Mouse (Mus musculus): ENCODE measurements around the gene Kcnab1.

DNA sequence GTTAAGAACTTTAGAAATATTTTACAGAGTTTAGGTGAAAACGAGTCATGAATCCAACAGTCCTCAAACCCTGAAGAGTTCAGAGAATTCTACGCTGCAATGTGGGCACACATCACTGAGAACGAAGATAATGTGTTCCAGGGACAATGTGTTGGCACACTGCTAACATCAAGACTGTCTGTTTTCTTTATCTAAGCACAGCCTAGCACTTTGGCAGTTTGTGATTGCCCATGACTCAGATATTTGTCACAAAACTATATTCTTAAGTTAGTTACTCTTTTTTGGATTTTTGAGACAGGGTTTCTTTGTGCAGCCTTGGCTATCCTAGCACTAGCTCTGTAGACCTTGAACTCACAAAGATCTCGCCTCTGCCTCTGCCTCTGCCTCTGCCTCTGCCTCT lies 151.3 kb downstream of the Kcnab1 start:
- TF ChIP-seq CTCF (IDR thresholded peaks at IDR 0.05; ENCODE audit: low read depth) (no peak), EP300 (IDR thresholded peaks at IDR 0.05; ENCODE audit: low read depth) (no peak)
